Mouse (Mus musculus) 3T3-L1 (cell line): ENCODE data around the gene Itga2.

Experiments
- DNase-seq: peaks from one replicate; pipeline ENCODE4 v3.0.0-alpha.2; 2015; ENCODE audit warnings: low read depth, low spot score

Itga2 gene

GRCm38 (mm10) chr13:114931775-114932294, at the start of gene Itga2:
TSS of gene Itga2 (minus strand) at chr13:114932100.
- DNase-seq: no peak

GRCm38 (mm10) chr13:114980831-114981419, 49.0 kb upstream of the Itga2 start:
- peak; percentile 42 for DNase-seq

- no peak for DNase-seq
These were observed 42.7 kb upstream of the Itga2 start for GRCm38 (mm10) chr13:114974484-114975042.

GRCm38 (mm10) chr13:114971905-114972304, 40.0 kb upstream of the Itga2 start:
- peak; percentile 5 for DNase-seq

GRCm38 (mm10) chr13:114964233-114964632, 32.3 kb upstream of the Itga2 start:
- DNase-seq: peak; percentile 87

- no peak for DNase-seq
These were observed 22.6 kb upstream of the Itga2 start for GRCm38 (mm10) chr13:114954516-114954915.

- DNase-seq: peak; percentile 82
These were observed 1.6 kb upstream of the Itga2 start for GRCm38 (mm10) chr13:114933541-114933940.

- no peak for DNase-seq
These were observed 777 bp downstream of the Itga2 start for GRCm38 (mm10) chr13:114930996-114931649.

- DNase-seq: no peak
These were observed 7.1 kb downstream of the Itga2 start for GRCm38 (mm10) chr13:114924785-114925184.

GRCm38 (mm10) chr13:114923331-114923730, 8.6 kb downstream of the Itga2 start:
- DNase-seq: no peak

- DNase-seq: no peak
These were observed 16.1 kb downstream of the Itga2 start for GRCm38 (mm10) chr13:114915767-114916166.

- no peak for DNase-seq
These were observed 16.9 kb downstream of the Itga2 start for GRCm38 (mm10) chr13:114914963-114915362.

GRCm38 (mm10) chr13:114914559-114914958, 17.3 kb downstream of the Itga2 start:
- no peak for DNase-seq

GRCm38 (mm10) chr13:114910629-114911028, 21.3 kb downstream of the Itga2 start:
- no peak for DNase-seq

GRCm38 (mm10) chr13:114909514-114909913, 22.4 kb downstream of the Itga2 start:
- no peak for DNase-seq

- no peak for DNase-seq
These were observed 24.0 kb downstream of the Itga2 start for GRCm38 (mm10) chr13:114907876-114908275.

- no peak for DNase-seq
These were observed 35.0 kb downstream of the Itga2 start for GRCm38 (mm10) chr13:114896751-114897386.

GRCm38 (mm10) chr13:114895896-114896295, 36.0 kb downstream of the Itga2 start:
- DNase-seq: peak; percentile 2

GRCm38 (mm10) chr13:114894718-114895117, 37.2 kb downstream of the Itga2 start:
- no peak for DNase-seq

- no peak for DNase-seq
These were observed 40.2 kb downstream of the Itga2 start for GRCm38 (mm10) chr13:114891655-114892054.

- DNase-seq: no peak
These were observed 44.2 kb downstream of the Itga2 start for GRCm38 (mm10) chr13:114887695-114888094.

GRCm38 (mm10) chr13:114887293-114887692, 44.6 kb downstream of the Itga2 start:
- DNase-seq: no peak
